Mouse (Mus musculus): ENCODE results near the gene Slc35g2. TPM values are rescaled to one million over a fixed set of nuclear protein-coding genes. Genes with fewer than 3 reads are reported as not detected.

Slc35g2 gene
- 10 to 100 TPM; 20.7 to 24.7 (median 22.1) TPM for total RNA-seq (2022)

- peak; percentile 12 to 23 for DNase-seq (ENCODE audit: low spot score in 2 of 2)
Measured at GRCm38 (mm10) chr9:100570626-100571233, at the start of gene Slc35g2. Slc35g2 (minus strand) TSS chr9:100571090.

- DNase-seq (ENCODE audit: low spot score in 2 of 2), result peak in 1 of 2 experiments; percentile 15
Measured at GRCm38 (mm10) chr9:100616947-100617346, 46.1 kb upstream of the Slc35g2 start.

GRCm38 (mm10) chr9:100613501-100614071, 42.7 kb upstream of the Slc35g2 start:
- no peak for DNase-seq (ENCODE audit: low spot score in 2 of 2)

- peak; percentile 11 to 52 for DNase-seq (ENCODE audit: low spot score in 2 of 2)
Measured at GRCm38 (mm10) chr9:100605985-100606554, 35.2 kb upstream of the Slc35g2 start.

- DNase-seq (ENCODE audit: low spot score in 2 of 2), result no peak
Measured at GRCm38 (mm10) chr9:100605522-100605921, 34.6 kb upstream of the Slc35g2 start.

GRCm38 (mm10) chr9:100603156-100603555, 32.3 kb upstream of the Slc35g2 start:
- no peak for DNase-seq (ENCODE audit: low spot score in 2 of 2)

- DNase-seq (ENCODE audit: low spot score in 2 of 2), result no peak
Measured at GRCm38 (mm10) chr9:100602130-100602529, 31.2 kb upstream of the Slc35g2 start.

- no peak for DNase-seq (ENCODE audit: low spot score in 2 of 2)
Measured at GRCm38 (mm10) chr9:100599761-100600328, 29.0 kb upstream of the Slc35g2 start.

- no peak for DNase-seq (ENCODE audit: low spot score in 2 of 2)
Measured at GRCm38 (mm10) chr9:100597546-100597945, 26.7 kb upstream of the Slc35g2 start, which contains the start of gene Stag1. Stag1 (plus strand) TSS chr9:100597798.

- no peak for DNase-seq (ENCODE audit: low spot score in 2 of 2)
Measured at GRCm38 (mm10) chr9:100596317-100596716, 25.4 kb upstream of the Slc35g2 start.

GRCm38 (mm10) chr9:100590462-100590861, 19.6 kb upstream of the Slc35g2 start:
- no peak for DNase-seq (ENCODE audit: low spot score in 2 of 2)

GRCm38 (mm10) chr9:100584031-100584430, 13.1 kb upstream of the Slc35g2 start:
- DNase-seq (ENCODE audit: low spot score in 2 of 2), result no peak

GRCm38 (mm10) chr9:100582883-100583575, 12.1 kb upstream of the Slc35g2 start:
- DNase-seq (ENCODE audit: low spot score in 2 of 2), result no peak

- no peak for DNase-seq (ENCODE audit: low spot score in 2 of 2)
Measured at GRCm38 (mm10) chr9:100581543-100582492, 10.9 kb upstream of the Slc35g2 start.

GRCm38 (mm10) chr9:100580196-100580740, 9.4 kb upstream of the Slc35g2 start:
- no peak for DNase-seq (ENCODE audit: low spot score in 2 of 2)

- DNase-seq (ENCODE audit: low spot score in 2 of 2), result no peak
Measured at GRCm38 (mm10) chr9:100573942-100574341, 3.1 kb upstream of the Slc35g2 start.

- no peak for DNase-seq (ENCODE audit: low spot score in 2 of 2)
Measured at GRCm38 (mm10) chr9:100573300-100573699, 2.4 kb upstream of the Slc35g2 start.

- DNase-seq (ENCODE audit: low spot score in 2 of 2), result no peak
Measured at GRCm38 (mm10) chr9:100571511-100571910, 621 bp upstream of the Slc35g2 start.

- DNase-seq (ENCODE audit: low spot score in 2 of 2), result peak; percentile 28 to 34
Measured at GRCm38 (mm10) chr9:100569798-100570625, 878 bp downstream of the Slc35g2 start.

Measured in left cerebral cortex, adult 8-10 months (tissue).